Mouse (Mus musculus) adrenal gland, postnatal 36 days (tissue): ENCODE data around the gene Mta3. TPM values are rescaled to one million over a fixed set of nuclear protein-coding genes. Genes with fewer than 3 reads are reported as not detected.

Source experiments
- DNase-seq, 2 experiments: peaks; one replicate each; pipeline ENCODE4 v3.0.0; 2021; ENCODE audit warnings: mixed read lengths in 1 of 2
- total RNA-seq, 2 experiments: library from RNA; stranded (reverse); gene quantifications; 2 replicates each; pipeline ENCODE4 v1.2.3; 2021

The Mta3 gene
- total RNA-seq, 2 experiments from 2014 or later = 73.9 to 75.6 TPM

DNA sequence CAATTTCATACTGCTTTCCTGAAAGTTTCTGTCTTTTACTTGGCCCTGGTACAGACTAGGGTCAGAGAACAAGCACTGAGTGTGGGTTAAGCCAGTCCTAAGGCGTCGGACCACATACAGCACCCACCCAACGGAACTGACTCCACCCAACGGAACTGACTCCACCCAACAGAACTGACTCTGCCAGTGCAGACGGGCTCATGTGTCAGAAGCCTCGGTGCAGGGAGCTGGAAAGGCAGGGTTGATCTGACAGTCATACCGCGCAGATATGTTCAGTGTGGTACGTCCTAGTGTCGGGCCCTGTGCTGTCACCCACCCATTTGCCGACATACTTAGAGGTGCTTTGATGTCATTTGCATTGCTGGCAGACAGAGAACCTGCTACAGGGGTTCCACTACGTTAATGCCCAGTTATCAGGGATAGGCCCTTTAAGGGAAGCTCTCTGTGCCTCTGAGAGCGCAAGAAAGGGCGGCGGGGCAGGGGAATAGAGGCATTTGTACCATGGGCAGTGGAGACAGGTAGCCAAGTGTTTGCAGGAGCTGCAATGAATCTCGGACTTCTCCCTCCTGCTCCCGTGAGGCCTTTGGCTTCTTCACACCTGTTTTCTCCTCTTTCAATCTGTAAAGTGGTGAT is 103.3 kb downstream of the Mta3 start:
- no peak for DNase-seq

GRCm38 (mm10) chr17:83810285-83810684 is 104.3 kb downstream of the Mta3 start:
- no peak for DNase-seq

DNA sequence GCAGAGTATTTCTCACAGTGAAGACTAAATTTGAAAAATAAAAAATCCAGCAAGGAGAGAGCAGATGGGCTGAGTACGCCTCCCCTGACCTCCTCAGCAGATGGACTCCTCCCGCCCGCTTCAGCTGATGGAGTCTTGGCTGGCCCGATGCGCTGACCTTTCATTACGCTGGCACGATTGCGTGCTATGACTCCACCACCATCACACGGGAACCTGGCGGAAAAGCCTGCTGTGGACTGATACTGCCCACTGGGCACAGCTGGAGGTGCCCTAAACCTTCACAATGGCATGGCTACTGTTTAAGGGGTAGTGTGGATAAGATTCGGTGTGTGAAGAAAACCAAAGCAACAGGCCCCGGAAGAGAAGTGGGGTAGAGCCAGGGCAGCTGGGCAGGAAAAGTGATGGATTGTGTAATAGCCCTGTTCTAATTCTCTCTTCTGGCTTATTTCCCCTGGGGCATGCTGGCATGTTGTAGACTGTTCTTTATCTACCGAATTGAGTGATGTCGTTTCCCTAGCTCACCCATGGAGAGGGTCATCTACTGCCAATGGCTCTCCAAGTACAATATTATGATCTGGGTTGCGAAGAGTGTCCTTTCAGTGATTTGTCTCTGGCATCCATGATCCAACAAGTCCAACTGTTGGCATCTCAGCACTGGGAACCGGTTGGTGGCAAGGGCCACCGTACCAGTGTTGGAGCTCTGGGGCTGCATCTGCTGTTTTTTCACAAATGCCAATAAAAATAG is 106.4 kb downstream of the Mta3 start:
- no peak for DNase-seq

GRCm38 (mm10) chr17:83813050-83813449 is 107.1 kb downstream of the Mta3 start:
- no peak for DNase-seq

- DNase-seq = no peak
These were observed 111.0 kb downstream of the Mta3 start for GRCm38 (mm10) chr17:83816996-83817395.

GRCm38 (mm10) chr17:83819503-83819902 is 113.5 kb downstream of the Mta3 start:
- no peak for DNase-seq

DNA sequence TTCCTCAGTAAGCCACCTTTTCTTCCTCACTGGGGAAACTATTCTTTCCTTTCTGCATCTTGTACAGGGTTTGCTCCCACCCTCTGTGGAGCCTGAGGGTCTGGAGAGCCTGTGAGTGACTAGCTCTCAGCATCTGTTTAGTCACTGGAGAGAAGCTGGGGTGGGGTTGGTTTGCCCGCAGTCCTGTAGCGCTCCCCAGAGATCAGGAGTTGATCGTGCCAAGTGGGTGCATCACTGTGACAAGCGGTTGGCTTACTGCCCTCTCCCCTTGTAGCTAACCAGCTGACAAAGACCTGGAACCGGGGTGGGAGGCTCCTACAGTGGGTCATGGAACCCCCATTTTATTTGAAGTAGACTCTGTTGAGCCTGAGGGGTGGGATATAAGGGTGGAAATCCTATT is 114.7 kb downstream of the Mta3 start:
- no peak for DNase-seq

GRCm38 (mm10) chr17:83821876-83822275 is 115.9 kb downstream of the Mta3 start:
- no peak for DNase-seq

- DNase-seq = no peak
These were observed 117.9 kb downstream of the Mta3 start for GRCm38 (mm10) chr17:83823835-83824234.

- DNase-seq = no peak
These were observed 123.4 kb downstream of the Mta3 start for GRCm38 (mm10) chr17:83829356-83829755.

DNA sequence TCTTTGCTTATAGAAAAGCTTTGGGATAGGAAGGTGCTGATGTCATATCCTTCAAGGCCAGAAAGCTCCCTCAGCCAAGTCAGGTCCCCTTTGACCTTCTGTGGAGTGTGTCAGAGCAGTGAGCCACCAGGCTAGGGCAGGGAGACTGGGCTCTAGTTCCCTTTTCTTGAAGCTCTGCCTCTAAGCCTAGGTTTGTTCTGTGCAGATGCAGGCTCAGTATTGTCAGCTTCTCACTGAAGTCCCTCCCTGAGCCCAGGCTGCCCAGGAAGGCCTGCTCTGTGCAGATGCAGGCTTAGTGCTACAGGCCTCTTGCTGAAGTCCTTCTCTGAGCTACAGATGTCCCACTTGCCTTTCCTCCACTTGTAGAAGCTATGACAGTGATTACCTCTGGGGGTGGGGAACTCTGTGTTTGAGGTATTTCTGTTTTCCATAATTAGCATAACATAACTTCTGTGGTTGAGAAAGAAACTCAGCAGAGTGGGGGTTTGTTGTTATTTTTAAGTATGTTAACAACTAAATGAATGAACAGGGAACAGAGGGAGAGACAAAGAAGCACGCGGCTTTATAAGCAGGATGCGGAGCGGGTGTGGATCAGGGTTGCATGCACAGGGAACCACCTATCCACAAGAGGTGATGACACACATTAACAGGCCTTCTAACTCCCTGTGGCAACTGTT is 124.8 kb downstream of the Mta3 start:
- no peak for DNase-seq

DNA sequence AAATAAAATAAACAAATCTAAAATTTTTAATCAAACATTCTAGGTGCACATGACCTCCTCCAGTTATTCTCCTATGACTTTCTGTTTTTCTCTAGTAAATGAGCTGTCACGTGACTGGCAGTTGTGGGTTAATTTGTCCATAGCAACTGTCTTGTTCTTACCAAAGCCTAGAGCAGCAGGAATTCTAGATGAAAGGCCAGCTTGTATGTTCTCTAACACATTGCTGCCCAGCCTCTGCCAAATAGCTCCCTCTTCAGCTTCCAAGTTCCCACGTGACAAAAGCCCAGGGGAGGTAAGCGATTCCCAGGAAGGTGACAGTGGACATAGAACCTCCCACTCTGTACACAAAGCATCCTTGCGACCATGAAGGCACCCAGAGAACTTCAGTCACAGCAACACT is 128.2 kb downstream of the Mta3 start:
- DNase-seq = no peak

- DNase-seq = no peak
These were observed 130.1 kb downstream of the Mta3 start for GRCm38 (mm10) chr17:83836048-83836447.

DNA sequence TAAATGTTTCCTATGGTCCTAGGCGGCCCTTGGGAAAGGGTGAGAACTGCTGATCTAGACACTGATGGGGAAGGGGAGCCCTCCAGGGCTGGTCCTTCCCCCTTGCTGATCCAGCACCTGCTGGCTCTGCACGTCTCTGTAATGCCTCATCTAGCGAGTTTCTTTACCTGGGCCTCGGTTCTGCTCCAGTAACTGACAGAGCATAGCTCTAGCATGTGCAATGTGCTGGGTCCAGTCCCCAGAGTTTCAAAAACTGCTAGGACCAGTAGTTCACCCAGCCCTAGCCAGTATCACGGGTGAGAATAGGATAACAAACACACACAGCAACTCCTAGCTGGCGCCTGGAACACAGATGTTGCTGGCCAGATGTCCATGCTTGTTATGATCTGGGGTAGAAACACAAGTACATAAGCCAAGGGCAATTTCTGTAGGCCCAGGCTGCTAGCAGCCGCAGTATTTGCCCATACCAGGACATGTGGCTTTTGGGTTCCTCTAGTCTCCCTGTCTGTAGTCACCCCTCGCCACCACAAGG is 131.8 kb downstream of the Mta3 start:
- no peak for DNase-seq

GRCm38 (mm10) chr17:83839132-83839531 is 133.2 kb downstream of the Mta3 start:
- DNase-seq = no peak

- DNase-seq = no peak
These were observed 135.0 kb downstream of the Mta3 start for GRCm38 (mm10) chr17:83841011-83841410.

GRCm38 (mm10) chr17:83843780-83844179 is 137.8 kb downstream of the Mta3 start:
- DNase-seq = peak; percentile 30 to 44

DNA sequence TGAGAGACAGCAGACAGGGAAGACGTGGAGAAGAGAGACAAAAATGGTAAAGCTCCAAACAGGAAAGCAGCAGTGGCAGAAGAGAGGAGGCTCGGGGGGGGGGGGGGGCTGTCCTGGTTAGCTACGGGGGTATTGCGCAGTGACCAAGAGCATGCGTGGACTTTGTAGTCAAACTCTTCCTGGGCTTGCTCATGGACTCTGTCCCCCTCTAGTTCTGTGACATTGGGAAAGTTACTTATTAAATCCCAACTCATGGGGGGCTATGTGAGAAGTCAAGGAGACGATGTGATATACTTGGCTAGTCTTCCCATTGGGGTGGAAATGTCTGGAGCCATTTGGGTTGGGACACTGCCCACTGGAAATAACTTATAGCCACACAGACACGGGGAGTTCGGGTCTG is 139.6 kb downstream of the Mta3 start:
- no peak for DNase-seq

DNA sequence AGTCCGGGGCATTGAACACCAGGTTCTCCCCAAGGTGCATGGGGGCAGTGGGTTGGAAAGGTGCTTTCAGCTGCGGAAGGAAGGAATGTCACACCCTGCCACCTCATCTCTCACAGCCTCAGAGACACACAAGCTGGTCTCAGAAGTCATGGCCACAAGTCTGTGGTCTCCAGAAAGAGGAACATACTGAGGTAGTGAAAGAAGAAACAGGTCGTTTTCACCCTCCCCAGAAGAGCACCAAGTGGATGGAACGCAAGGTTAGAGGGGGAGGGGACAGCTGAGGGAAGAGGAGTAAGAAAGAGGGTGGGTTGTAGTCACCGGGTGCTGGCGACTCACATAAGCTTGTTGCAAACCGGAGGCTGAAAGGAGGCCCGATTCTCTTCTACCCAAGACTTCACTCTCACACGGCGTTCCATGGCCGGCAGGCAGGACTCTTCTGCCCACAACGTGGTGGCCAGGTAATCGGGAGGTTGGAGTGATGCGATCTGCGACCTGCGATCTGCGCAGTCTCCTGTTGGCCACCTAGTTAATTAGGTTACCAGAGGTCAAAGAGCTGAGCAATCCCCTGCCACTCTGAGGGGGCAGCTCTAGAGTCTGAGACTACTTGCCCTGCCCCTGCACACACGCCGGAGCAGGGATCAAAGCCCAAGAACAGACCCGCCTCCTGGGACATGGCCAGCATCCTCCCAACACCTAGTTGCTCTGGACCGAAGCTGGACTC is 140.5 kb downstream of the Mta3 start:
- no peak for DNase-seq

- DNase-seq = no peak
These were observed 141.1 kb downstream of the Mta3 start for GRCm38 (mm10) chr17:83847100-83847499.

DNA sequence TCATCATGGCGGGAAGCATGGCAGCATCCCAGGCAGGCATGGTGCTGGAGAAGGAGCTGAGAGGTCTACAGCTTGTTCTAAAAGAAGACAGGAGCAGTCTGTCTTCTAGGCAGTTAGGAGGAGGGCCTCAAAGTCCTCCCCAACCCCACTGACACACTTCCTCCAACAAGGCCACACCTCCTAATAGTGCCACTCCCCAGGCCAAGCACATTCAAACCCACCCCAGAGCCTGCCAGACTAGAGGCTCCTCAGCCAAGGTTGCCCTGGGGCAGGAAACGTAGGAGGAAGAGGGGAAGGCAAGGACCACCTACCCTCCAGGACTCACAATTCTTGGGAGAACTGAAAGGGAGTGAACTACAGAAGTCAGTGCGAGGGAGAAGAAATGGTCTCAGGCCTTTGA is 141.9 kb downstream of the Mta3 start, which contains the start of gene Haao:
Haao (minus strand) TSS at position 149 of the 400 bp plus-strand sequence.
- DNase-seq = no peak

- no peak for DNase-seq
These were observed 142.5 kb downstream of the Mta3 start for GRCm38 (mm10) chr17:83848482-83848881.
